Mouse (Mus musculus): Measurements from ENCODE around the gene Vmn2r69. TPM values are rescaled to one million over a fixed set of nuclear protein-coding genes. Genes with fewer than 3 reads are reported as not detected.

Gene Vmn2r69
- polyA plus RNA-seq (2012): under 0.01 TPM in 1 of 2 replicates, not detected in the other

- Histone ChIP-seq H3K9me3 (ENCODE audit: control insufficient read depth, low read length) (no peaks in the 10 kb centered on the region), H3K36me3 (ENCODE audit: control insufficient read depth) (no peaks in the 10 kb centered on the region), H3K4me1 (ENCODE audit: control insufficient read depth) (no peaks in the 10 kb centered on the region), H3K4me3 (replicated peaks) (no peak within 1 kb of the TSS), H3K27me3 (ENCODE audit: control insufficient read depth) (no peaks in the 10 kb centered on the region)
- TF ChIP-seq GATA1 (IDR thresholded peaks at IDR 0.05; ENCODE audit: low read length): no peak
- no peak for TF ChIP-seq TAL1 (IDR thresholded peaks at IDR 0.05; ENCODE audit: low read length)
These were observed at the start of gene Vmn2r69 for GRCm38 (mm10) chr7:85415820-85416219. Vmn2r69 (minus strand) TSS chr7:85415920.

Other genes starting within 250 kb of the Vmn2r69 start
- 0.02 TPM in 1 of 2 replicates, not detected in the other for gene Vmn2r68, start 178.1 kb downstream of the Vmn2r69 start, polyA plus RNA-seq (2012)
- not detected in 2 replicates for gene Vmn2r71, start 147.2 kb upstream of the Vmn2r69 start, polyA plus RNA-seq (2012)
- gene Vmn2r70, start 153.3 kb upstream of the Vmn2r69 start, polyA plus RNA-seq (2012): not detected in 2 replicates

Measured in erythroblast, embryonic 14.5 days (primary cell).